Mouse (Mus musculus): ENCODE measurements around the gene BC005561. TPM values are rescaled to one million over a fixed set of nuclear protein-coding genes. Genes with fewer than 3 reads are reported as not detected.
"Not testable (repeated sequence)": the region's sequence is repeated elsewhere in the genome, so short reads cannot be mapped to it uniquely, and the experiment has no call there.

BC005561 gene
- polyA plus RNA-seq, 1 experiment = 4.0 TPM

GRCm38 (mm10) chr5:104472371-104472770 lies 35.8 kb upstream of the BC005561 start:
- DNase-seq (ENCODE audit: low read depth) = no peak
- TF ChIP-seq CTCF (IDR thresholded peaks at IDR 0.05; ENCODE audit: borderline replicate concordance, extremely low read depth, insufficient read depth, insufficient read length) = peak; percentile 20; the same call in 1 of the 2 replicates
- TF ChIP-seq POLR2A (IDR thresholded peaks at IDR 0.05; ENCODE audit: borderline replicate concordance, extremely low read depth, insufficient read depth, insufficient read length, poor library complexity, severe bottlenecking) = no peak

- TF ChIP-seq POLR2A (IDR thresholded peaks at IDR 0.05; ENCODE audit: borderline replicate concordance, extremely low read depth, insufficient read depth, insufficient read length, poor library complexity, severe bottlenecking) (no peak), CTCF (IDR thresholded peaks at IDR 0.05; ENCODE audit: borderline replicate concordance, extremely low read depth, insufficient read depth, insufficient read length) (no peak)
- DNase-seq (ENCODE audit: low read depth) = no peak
Observed at GRCm38 (mm10) chr5:104480367-104480766, 27.8 kb upstream of the BC005561 start.

GRCm38 (mm10) chr5:104482856-104483255 lies 25.3 kb upstream of the BC005561 start:
- peak; percentile 78 for DNase-seq (ENCODE audit: low read depth)
- no peak for TF ChIP-seq POLR2A (IDR thresholded peaks at IDR 0.05; ENCODE audit: borderline replicate concordance, extremely low read depth, insufficient read depth, insufficient read length, poor library complexity, severe bottlenecking)
- no peak for TF ChIP-seq CTCF (IDR thresholded peaks at IDR 0.05; ENCODE audit: borderline replicate concordance, extremely low read depth, insufficient read depth, insufficient read length)

GRCm38 (mm10) chr5:104491561-104491960 lies 16.6 kb upstream of the BC005561 start:
- no peak for TF ChIP-seq CTCF (IDR thresholded peaks at IDR 0.05; ENCODE audit: borderline replicate concordance, extremely low read depth, insufficient read depth, insufficient read length)
- no peak for TF ChIP-seq POLR2A (IDR thresholded peaks at IDR 0.05; ENCODE audit: borderline replicate concordance, extremely low read depth, insufficient read depth, insufficient read length, poor library complexity, severe bottlenecking)
- DNase-seq (ENCODE audit: low read depth) = peak; percentile 18

GRCm38 (mm10) chr5:104504883-104505282 lies 3.3 kb upstream of the BC005561 start:
- no peak for TF ChIP-seq CTCF (IDR thresholded peaks at IDR 0.05; ENCODE audit: borderline replicate concordance, extremely low read depth, insufficient read depth, insufficient read length)
- TF ChIP-seq POLR2A (IDR thresholded peaks at IDR 0.05; ENCODE audit: borderline replicate concordance, extremely low read depth, insufficient read depth, insufficient read length, poor library complexity, severe bottlenecking) = no peak
- no peak for DNase-seq (ENCODE audit: low read depth)

GRCm38 (mm10) chr5:104507829-104508194 lies 340 bp upstream of the BC005561 start:
- TF ChIP-seq POLR2A (IDR thresholded peaks at IDR 0.05; ENCODE audit: borderline replicate concordance, extremely low read depth, insufficient read depth, insufficient read length, poor library complexity, severe bottlenecking) = no peak
- no peak for TF ChIP-seq CTCF (IDR thresholded peaks at IDR 0.05; ENCODE audit: borderline replicate concordance, extremely low read depth, insufficient read depth, insufficient read length)
- no peak for DNase-seq (ENCODE audit: low read depth)

GRCm38 (mm10) chr5:104511211-104511610 lies 3.1 kb downstream of the BC005561 start:
- DNase-seq (ENCODE audit: low read depth) = no peak
- TF ChIP-seq CTCF (IDR thresholded peaks at IDR 0.05; ENCODE audit: borderline replicate concordance, extremely low read depth, insufficient read depth, insufficient read length) = no peak
- no peak for TF ChIP-seq POLR2A (IDR thresholded peaks at IDR 0.05; ENCODE audit: borderline replicate concordance, extremely low read depth, insufficient read depth, insufficient read length, poor library complexity, severe bottlenecking)

GRCm38 (mm10) chr5:104538612-104539011 lies 30.5 kb downstream of the BC005561 start:
- TF ChIP-seq CTCF (IDR thresholded peaks at IDR 0.05; ENCODE audit: borderline replicate concordance, extremely low read depth, insufficient read depth, insufficient read length) (no peak), POLR2A (IDR thresholded peaks at IDR 0.05; ENCODE audit: borderline replicate concordance, extremely low read depth, insufficient read depth, insufficient read length, poor library complexity, severe bottlenecking) (no peak)
- DNase-seq (ENCODE audit: low read depth) = peak; percentile 53

GRCm38 (mm10) chr5:104539331-104539730 lies 31.2 kb downstream of the BC005561 start:
- TF ChIP-seq CTCF (IDR thresholded peaks at IDR 0.05; ENCODE audit: borderline replicate concordance, extremely low read depth, insufficient read depth, insufficient read length) (no peak), POLR2A (IDR thresholded peaks at IDR 0.05; ENCODE audit: borderline replicate concordance, extremely low read depth, insufficient read depth, insufficient read length, poor library complexity, severe bottlenecking) (no peak)
- DNase-seq (ENCODE audit: low read depth) = no peak

GRCm38 (mm10) chr5:104568079-104568478 lies 59.9 kb downstream of the BC005561 start:
- not testable (repeated sequence) for DNase-seq (ENCODE audit: low read depth)

- TF ChIP-seq POLR2A (IDR thresholded peaks at IDR 0.05; ENCODE audit: borderline replicate concordance, extremely low read depth, insufficient read depth, insufficient read length, poor library complexity, severe bottlenecking) (no peak), CTCF (IDR thresholded peaks at IDR 0.05; ENCODE audit: borderline replicate concordance, extremely low read depth, insufficient read depth, insufficient read length) (no peak)
- peak; percentile 57 for DNase-seq (ENCODE audit: low read depth)
Observed at GRCm38 (mm10) chr5:104570766-104571165, 62.6 kb downstream of the BC005561 start.

GRCm38 (mm10) chr5:104571282-104571921 lies 63.2 kb downstream of the BC005561 start:
- DNase-seq (ENCODE audit: low read depth) = peak; percentile 95

Other genes starting within 250 kb of the BC005561 start
- gene Ibsp, start 209.2 kb upstream of the BC005561 start, polyA plus RNA-seq (2012; rRNA removed) = 0.20 and 26.6 TPM in 2 replicates
- not detected in 2 replicates for gene Mepe, start 183.0 kb upstream of the BC005561 start, polyA plus RNA-seq (2012; rRNA removed)
- gene Spp1, start 73.2 kb upstream of the BC005561 start, polyA plus RNA-seq (2012; rRNA removed) = 6.7 and 20.1 TPM in 2 replicates
- gene Pkd2, start 48.9 kb upstream of the BC005561 start, polyA plus RNA-seq (2012; rRNA removed) = 33.5 TPM in 2 replicates

Measured in brain, embryonic 14.5 days (tissue).